Mouse (Mus musculus) left cerebral cortex, postnatal 10 days (tissue): ENCODE results near the gene Ugt2b1. TPM values are rescaled to one million over a fixed set of nuclear protein-coding genes. Genes with fewer than 3 reads are reported as not detected.
"Not testable (repeated sequence)": the region's sequence is repeated elsewhere in the genome, so short reads cannot be mapped to it uniquely, and the experiment has no call there.

Experiments
- DNase-seq, 2 experiments: peaks; one replicate each; pipeline ENCODE4 v3.0.0; 2021 to 2022; ENCODE audit warnings: low spot score in 2 of 2, mixed read lengths in 1 of 2; ENCODE audit errors: extremely low spot score in 1 of 2
- intact Hi-C: fragments of 180-260 bp; cut with DNase I; formaldehyde crosslinking; loops from one replicate; pipeline ENCODE4 v1.15.1; 2025
- total RNA-seq, 2 experiments: library from RNA; stranded (reverse); gene quantifications; 2 replicates each; pipeline ENCODE4 v1.2.3; 2021

The Ugt2b1 gene
- total RNA-seq = not detected

- intact Hi-C loops = no loop called here
- no peak for DNase-seq
Observed at GRCm38 (mm10) chr5:86926426-86926825, at the start of gene Ugt2b1. TSS of gene Ugt2b1 (minus strand) at chr5:86926530.

GRCm38 (mm10) chr5:86967271-86967670 lies 40.9 kb upstream of the Ugt2b1 start:
- DNase-seq, intact Hi-C loops: not testable (repeated sequence)

- intact Hi-C loops = not testable (repeated sequence)
Observed at GRCm38 (mm10) chr5:86962849-86963248, 36.5 kb upstream of the Ugt2b1 start.

GRCm38 (mm10) chr5:86961587-86962358 lies 35.4 kb upstream of the Ugt2b1 start:
- intact Hi-C loops = no loop called here

More at GRCm38 (mm10) chr5:86962849-86963248, 36.5 kb upstream of the Ugt2b1 start:
- not testable (repeated sequence) for DNase-seq

GRCm38 (mm10) chr5:86960504-86960903 lies 34.2 kb upstream of the Ugt2b1 start:
- no peak for DNase-seq
- intact Hi-C loops = no loop called here

More at GRCm38 (mm10) chr5:86961587-86962358, 35.4 kb upstream of the Ugt2b1 start:
- no peak for DNase-seq

GRCm38 (mm10) chr5:86942111-86942510 lies 15.8 kb upstream of the Ugt2b1 start:
- DNase-seq = no peak
- intact Hi-C loops = no loop called here

- DNase-seq = no peak
- intact Hi-C loops = no loop called here
Observed at GRCm38 (mm10) chr5:86920661-86921233, 5.6 kb downstream of the Ugt2b1 start.

- intact Hi-C loops = no loop called here
- no peak for DNase-seq
Observed at GRCm38 (mm10) chr5:86911357-86912099, 14.8 kb downstream of the Ugt2b1 start.

GRCm38 (mm10) chr5:86910770-86911169 lies 15.6 kb downstream of the Ugt2b1 start:
- no peak for DNase-seq
- intact Hi-C loops = no loop called here

- intact Hi-C loops = no loop called here
- DNase-seq = no peak
Observed at GRCm38 (mm10) chr5:86906758-86907157, 19.6 kb downstream of the Ugt2b1 start, which contains the start of gene Ugt2b34. TSS of gene Ugt2b34 (minus strand) at chr5:86906937.

- intact Hi-C loops = loop anchor here (5.0 kb wide), 1 partner anchor 252 kb away; the partner anchor contains the start of gene Ugt2b5
- DNase-seq = no peak
Observed at GRCm38 (mm10) chr5:86889933-86890332, 36.4 kb downstream of the Ugt2b1 start.

GRCm38 (mm10) chr5:86888420-86888819 lies 37.9 kb downstream of the Ugt2b1 start:
- DNase-seq = no peak

GRCm38 (mm10) chr5:86887081-86887480 lies 39.2 kb downstream of the Ugt2b1 start:
- intact Hi-C loops = loop anchor here (2.0 to 5.0 kb wide), 2 partner anchors 255 to 550 kb away; partner anchors contain the start of gene Ugt2b5
- no peak for DNase-seq

More at GRCm38 (mm10) chr5:86888420-86888819, 37.9 kb downstream of the Ugt2b1 start:
- intact Hi-C loops = loop anchor here (5.0 kb wide), 1 partner anchor 254 kb away; the partner anchor contains the start of gene Ugt2b5

- intact Hi-C loops = loop anchor here (2.0 to 5.0 kb wide), 2 partner anchors 256 to 550 kb away; partner anchors contain the start of gene Ugt2b5
- DNase-seq = no peak
Observed at GRCm38 (mm10) chr5:86886620-86887019, 39.7 kb downstream of the Ugt2b1 start.

GRCm38 (mm10) chr5:86871877-86872276 lies 54.5 kb downstream of the Ugt2b1 start:
- intact Hi-C loops = no loop called here
- DNase-seq = peak in 1 of 2 experiments; percentile 44
